ENCODE assay signal across 8 mouse cellular contexts in genomic region chr15:25932937-25933684, GRCm38 (mm10). TPM values are rescaled to one million over a fixed set of nuclear protein-coding genes. Genes with fewer than 3 reads are reported as not detected.
DNase-seq lines count a peak whose midpoint lies in the region; TF ChIP-seq lines count a peak whose summit lies in the region.

No protein-coding gene starts in this region.

- H3K36me3 ChIP-seq in small intestine, adult 2 months (ENCODE audit: control insufficient read depth, insufficient read depth, low read length), result no peaks in the 10 kb centered on the region

- 11% methylated on average over 16 of the region's 16 CpGs for WGBS in small intestine, adult 2 months

- DNase-seq in spleen, adult 12 weeks (ENCODE audit: low spot score), result peak; percentile 47
- DNase-seq in spleen, postnatal 14 days (ENCODE audit: low spot score in 2 of 2), result no peak
- peak; percentile 53 to 77 for DNase-seq in adrenal gland, postnatal 4 days (ENCODE audit: low spot score in 2 of 2)
- peak; percentile 82 to 90 for DNase-seq in heart, adult 9 months (ENCODE audit: low spot score in 2 of 2)
- DNase-seq in kidney, postnatal 10 days, result peak; percentile 74
- no peak for DNase-seq in layer of hippocampus, adult 11-12 months (ENCODE audit: low spot score)
- no peak for DNase-seq in thymus, postnatal 25 days

- peak overlapping the region; percentile 46 for H3K4me3 ChIP-seq in small intestine, adult 2 months (ENCODE audit: low read depth, low read length)

- TF ChIP-seq CTCF in small intestine, adult 2 months (IDR thresholded peaks at IDR 0.05; ENCODE audit: extremely low read depth, insufficient read length, insufficient replicate concordance, low read depth, low read length), result peak; percentile 1; the same call in 1 of the 2 replicates

- peak; percentile 73; the same call in 1 of the 2 replicates for TF ChIP-seq POLR2A in small intestine, adult 2 months (IDR thresholded peaks at IDR 0.05; ENCODE audit: low read depth, low read length)

- H3K27ac ChIP-seq in small intestine, adult 2 months (ENCODE audit: insufficient read depth, low read depth, low read length), result peak overlapping the region; percentile 98

- peaks cover 19% of the 10 kb centered on the region; the same call in 1 of the 2 replicates for H3K4me1 ChIP-seq in small intestine, adult 2 months (ENCODE audit: control insufficient read depth, insufficient read depth, insufficient read length, low read length)

- H3K27me3 ChIP-seq in small intestine, adult 2 months (ENCODE audit: control insufficient read depth, insufficient read depth, low read length), result no peaks in the 10 kb centered on the region

RNA-seq across cellular contexts. Expression of gene Zfp622, which starts 51.1 kb away (rescaled TPM):
- 10 to 100 TPM; 45.7 to 47.3 TPM for total RNA-seq in adrenal gland, postnatal 4 days (2021)
- polyA plus RNA-seq in small intestine, adult 2 months (2012; rRNA removed), result 11.2 and 30.2 TPM in 2 replicates

Comparison
In these comparisons a context has a peak if more than half of its experiments do, and no peak if none do; other contexts are left out.
1. DNase-seq: peak in spleen, adult 12 weeks (single experiment), adrenal gland, postnatal 4 days (2 of 2), heart, adult 9 months (2 of 2) and kidney, postnatal 10 days (single experiment); none in spleen, postnatal 14 days (0 of 2), layer of hippocampus, adult 11-12 months (single experiment) and thymus, postnatal 25 days (single experiment).